Mouse (Mus musculus) testis, adult 2 months (tissue): ENCODE data around the gene Tspan8. TPM values are rescaled to one million over a fixed set of nuclear protein-coding genes. Genes with fewer than 3 reads are reported as not detected.
"Not testable (repeated sequence)": the region's sequence is repeated elsewhere in the genome, so short reads cannot be mapped to it uniquely, and the experiment has no call there.

Source experiments
- H3K27ac ChIP-seq: fragments of 200-500 bp; 2 replicates; pipeline ENCODE4 v1.5.1; 2012; ENCODE audit warnings: low read depth, low read length; ENCODE audit not compliant: control insufficient read depth, insufficient read depth
- H3K27me3 ChIP-seq: fragments of 200-500 bp; 2 replicates; pipeline ENCODE4 v1.6.1; 2012; ENCODE audit warnings: mild to moderate bottlenecking, low read length, moderate library complexity; ENCODE audit not compliant: control insufficient read depth, insufficient read depth
- H3K36me3 ChIP-seq: fragments of 200-500 bp; 2 replicates; pipeline ENCODE4 v1.6.1; 2012; ENCODE audit warnings: mild to moderate bottlenecking, low read length; ENCODE audit not compliant: control insufficient read depth, insufficient read depth
- H3K4me1 ChIP-seq: fragments of 200-500 bp; 2 replicates; pipeline ENCODE4 v1.6.1; 2012; ENCODE audit warnings: low read length; ENCODE audit not compliant: control insufficient read depth, insufficient read depth
- H3K4me3 ChIP-seq: fragments of 200-500 bp; 2 replicates; pipeline ENCODE4 v1.5.1; 2012; ENCODE audit warnings: low read depth, mild to moderate bottlenecking, low read length, moderate library complexity, mixed read lengths; ENCODE audit not compliant: control insufficient read depth
- CTCF ChIP-seq: fragments of 200-500 bp; IDR thresholded peaks from 2 replicates; pipeline ENCODE4 v1.5.1; 2012; ENCODE audit warnings: low read depth, mild to moderate bottlenecking, inconsistent platforms, low read length, moderate library complexity; ENCODE audit not compliant: control insufficient read depth, insufficient read depth, insufficient replicate concordance
- POLR2A ChIP-seq: fragments of 200-500 bp; IDR thresholded peaks from 2 replicates; pipeline ENCODE4 v1.6.1; 2012; ENCODE audit warnings: low read depth, mild to moderate bottlenecking, inconsistent platforms, low read length, moderate library complexity; ENCODE audit not compliant: control insufficient read depth
- polyA plus RNA-seq: library from polyadenylated mRNA; depleted of rRNA; stranded (reverse); fragments of >200 nt; gene quantifications from 2 replicates; pipeline ENCODE4 v1.2.3, GENCODE M21; 2012

Tspan8 gene
- polyA plus RNA-seq, 1 experiment: 2.2 TPM

GRCm38 (mm10) chr10:115783232-115783631 is 33.4 kb upstream of the Tspan8 start:
- TF ChIP-seq CTCF (no peak), POLR2A (no peak)
- Histone ChIP-seq H3K27ac (no peak overlapping the region), H3K4me1 (peaks cover 3% of the 10 kb centered on the region; the same call in 1 of the 2 replicates), H3K4me3 (no peak overlapping the region), H3K27me3 (no peaks in the 10 kb centered on the region), H3K36me3 (no peaks in the 10 kb centered on the region)

DNA sequence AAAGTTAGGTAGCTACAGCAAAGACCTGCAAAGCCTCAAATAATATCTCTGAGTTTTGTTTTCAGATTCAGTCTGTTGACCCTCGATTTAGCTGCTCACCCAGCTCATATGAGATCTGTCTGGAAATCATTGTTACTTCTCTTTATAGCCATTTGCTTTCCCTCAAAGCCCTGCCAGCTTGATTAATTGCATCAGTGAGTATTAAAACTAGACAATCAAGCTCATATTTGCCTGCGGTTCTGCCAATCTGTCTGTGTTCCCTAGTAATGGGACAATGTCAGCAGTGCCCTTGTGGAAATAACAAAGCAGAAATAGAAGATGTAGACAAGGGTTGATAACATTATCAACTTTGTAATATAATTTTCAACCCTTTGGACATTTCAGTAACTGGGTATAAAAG is 25.8 kb upstream of the Tspan8 start:
- no peak overlapping the region for H3K27ac ChIP-seq
- H3K36me3 ChIP-seq: no peaks in the 10 kb centered on the region
- peaks cover 3% of the 10 kb centered on the region; the same call in 1 of the 2 replicates for H3K4me1 ChIP-seq
- H3K4me3 ChIP-seq: no peak overlapping the region
- no peaks in the 10 kb centered on the region for H3K27me3 ChIP-seq
- TF ChIP-seq CTCF: no peak
- no peak for TF ChIP-seq POLR2A

DNA sequence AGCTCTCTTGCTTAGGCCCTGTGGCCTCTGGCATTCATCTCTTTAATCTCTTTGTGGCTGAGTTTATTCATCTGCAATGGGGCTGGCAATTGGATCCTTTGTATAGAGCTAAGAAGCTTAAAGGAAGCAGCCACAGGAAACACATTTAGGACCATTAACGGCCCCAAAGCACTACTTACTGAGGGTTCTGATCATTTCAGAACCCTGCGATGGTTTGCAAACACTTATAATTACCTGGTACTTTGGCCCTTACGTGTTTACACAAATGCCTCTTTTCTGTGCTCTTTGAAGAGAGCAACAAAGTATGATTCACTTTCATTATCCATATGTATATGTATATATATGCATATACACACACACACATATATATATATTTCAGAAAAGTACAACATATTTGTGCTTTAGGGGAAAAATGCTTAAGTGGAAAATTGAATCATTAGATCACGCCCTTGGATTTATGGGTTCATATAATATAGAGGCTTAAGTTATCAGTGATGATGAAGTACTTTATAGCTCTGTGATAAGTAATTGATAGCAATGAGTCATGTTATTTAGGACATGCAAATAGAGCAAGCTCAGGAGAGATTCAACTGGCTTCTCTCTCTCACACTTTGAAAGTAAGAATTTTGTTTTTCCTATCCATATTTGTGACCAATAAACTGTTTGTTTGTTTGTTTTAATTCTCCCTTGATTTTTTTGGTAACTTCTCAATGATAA is 20.4 kb upstream of the Tspan8 start:
- H3K27me3 ChIP-seq: no peaks in the 10 kb centered on the region
- H3K4me1 ChIP-seq: no peaks in the 10 kb centered on the region
- TF ChIP-seq POLR2A: no peak
- TF ChIP-seq CTCF: no peak
- H3K4me3 ChIP-seq: no peak overlapping the region
- H3K27ac ChIP-seq: no peak overlapping the region
- no peaks in the 10 kb centered on the region for H3K36me3 ChIP-seq

DNA sequence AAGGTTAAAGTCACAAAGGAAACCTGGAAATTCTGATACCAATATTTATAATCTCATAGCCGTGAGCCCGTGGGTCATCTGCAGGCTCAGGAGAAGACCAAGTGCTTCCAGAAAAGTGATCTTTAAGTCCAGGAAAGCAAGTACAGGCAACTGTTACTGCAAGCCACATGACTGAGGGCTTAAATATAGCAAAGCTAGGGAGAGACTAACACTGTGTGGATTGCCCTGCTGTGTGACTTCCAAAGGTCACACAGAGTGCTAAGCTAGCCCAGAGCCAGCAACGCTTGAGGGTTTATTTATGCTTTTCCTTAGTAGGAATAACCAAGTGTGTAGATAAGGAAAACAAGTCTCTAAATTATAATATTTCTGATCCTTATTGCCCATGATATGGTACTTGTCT is 15.2 kb upstream of the Tspan8 start:
- H3K4me3 ChIP-seq: no peak overlapping the region
- no peak overlapping the region for H3K27ac ChIP-seq
- no peaks in the 10 kb centered on the region for H3K36me3 ChIP-seq
- no peaks in the 10 kb centered on the region for H3K4me1 ChIP-seq
- TF ChIP-seq POLR2A: no peak
- no peak for TF ChIP-seq CTCF
- H3K27me3 ChIP-seq: no peaks in the 10 kb centered on the region

DNA sequence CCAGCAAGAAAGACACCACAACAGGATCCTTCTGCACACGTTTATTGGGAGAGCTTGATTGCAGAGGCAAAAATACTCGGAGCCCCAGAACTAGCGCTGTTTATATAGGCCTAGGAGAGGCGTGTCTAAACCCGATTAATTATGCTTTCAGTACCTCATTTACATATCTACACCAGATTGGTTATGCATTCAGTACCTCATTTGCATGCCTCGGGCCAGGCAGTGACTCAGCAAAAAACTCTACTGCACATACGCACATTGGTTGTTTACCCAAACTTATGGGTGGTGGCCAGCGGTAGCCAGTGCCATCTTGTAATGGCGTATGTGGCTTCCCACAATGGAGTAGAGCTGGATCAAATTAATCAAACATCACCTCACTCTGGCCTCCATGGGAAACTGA is 13.6 kb upstream of the Tspan8 start:
- H3K27ac ChIP-seq, H3K27me3 ChIP-seq, H3K4me1 ChIP-seq, H3K36me3 ChIP-seq, H3K4me3 ChIP-seq: not testable (repeated sequence)

DNA sequence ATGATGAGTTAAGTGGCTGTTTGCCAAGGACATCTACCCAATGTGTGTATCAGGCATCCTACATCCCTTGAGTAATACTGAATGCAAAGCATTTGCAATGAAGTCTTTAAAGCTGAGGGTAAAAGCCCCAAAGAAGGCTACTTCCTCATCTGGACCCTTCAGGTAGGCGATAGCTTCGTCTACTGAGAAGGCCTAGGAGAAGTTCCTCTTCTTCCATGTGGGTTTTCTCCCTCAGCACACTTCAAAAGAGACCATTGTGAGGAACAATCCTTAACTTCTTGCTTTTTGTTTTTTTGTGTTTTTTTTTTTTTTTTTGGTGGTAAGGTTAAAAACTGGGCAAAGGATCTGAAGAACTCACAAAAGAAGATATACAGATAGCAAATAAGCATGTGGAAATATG is 12.9 kb upstream of the Tspan8 start:
- Histone ChIP-seq H3K4me3 (no peak overlapping the region), H3K27ac (no peak overlapping the region), H3K27me3 (no peaks in the 10 kb centered on the region), H3K36me3 (no peaks in the 10 kb centered on the region), H3K4me1 (no peaks in the 10 kb centered on the region; the same call in 1 of the 2 replicates)
- no peak for TF ChIP-seq CTCF
- TF ChIP-seq POLR2A: no peak

DNA sequence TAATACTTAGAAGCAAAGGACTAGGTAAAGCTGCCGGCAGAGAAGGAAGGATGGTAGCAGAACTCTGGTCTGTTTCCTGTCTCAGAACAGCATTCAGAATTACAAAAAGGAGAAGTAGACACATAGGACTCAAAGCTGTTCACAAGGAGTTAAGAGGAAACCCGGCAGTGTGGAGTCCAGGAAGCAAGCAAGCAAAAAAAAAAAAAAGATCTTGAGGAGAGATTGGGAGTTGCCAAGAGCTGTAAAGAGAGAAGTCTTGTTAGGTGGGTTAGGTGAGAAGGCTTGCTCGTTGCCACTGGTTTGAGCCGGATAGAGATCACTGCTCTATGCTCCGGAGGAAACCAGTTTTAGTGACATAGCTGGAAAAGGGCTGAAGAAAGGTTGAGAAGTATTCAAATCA is 10.6 kb upstream of the Tspan8 start:
- TF ChIP-seq CTCF (no peak), POLR2A (no peak)
- H3K27ac ChIP-seq: no peak overlapping the region

DNA sequence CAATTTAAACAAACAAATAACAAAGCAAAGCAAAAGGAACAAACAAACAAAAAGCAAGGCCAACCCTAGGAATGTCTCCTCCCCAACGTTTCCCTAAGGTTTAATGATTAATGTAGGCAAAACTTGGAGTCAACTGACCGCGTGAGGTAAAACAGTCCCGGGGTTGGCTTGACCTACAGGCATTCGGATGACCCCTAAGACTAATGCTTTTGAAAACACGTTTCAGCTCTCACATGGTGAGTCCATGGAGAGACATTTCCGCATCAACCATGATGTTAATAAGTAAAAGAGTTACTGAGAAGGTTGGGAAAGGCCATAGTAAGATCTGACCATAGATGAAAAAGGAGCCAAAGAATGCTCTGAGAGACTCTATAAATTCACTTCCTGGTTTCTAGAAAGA is 7.5 kb upstream of the Tspan8 start:
- Histone ChIP-seq H3K4me1 (no peaks in the 10 kb centered on the region; the same call in 1 of the 2 replicates), H3K4me3 (no peak overlapping the region), H3K36me3 (no peaks in the 10 kb centered on the region), H3K27me3 (no peaks in the 10 kb centered on the region), H3K27ac (no peak overlapping the region)
- TF ChIP-seq POLR2A (no peak), CTCF (no peak)

More for the DNA sequence above, 10.6 kb upstream of the Tspan8 start:
- no peaks in the 10 kb centered on the region for H3K36me3 ChIP-seq
- no peaks in the 10 kb centered on the region for H3K27me3 ChIP-seq
- H3K4me3 ChIP-seq: no peak overlapping the region
- H3K4me1 ChIP-seq: no peaks in the 10 kb centered on the region; the same call in 1 of the 2 replicates
